8 mouse cellular contexts compared by ENCODE assay signal in genomic region chr10:100016326-100016709, GRCm38 (mm10). TPM values are rescaled to one million over a fixed set of nuclear protein-coding genes. Genes with fewer than 3 reads are reported as not detected.
DNase-seq lines count a peak whose midpoint lies in the region; ATAC-seq lines count a peak whose summit lies in the region.

No protein-coding gene starts in this region.

- peak; percentile 68 for DNase-seq in ZHBTc4 (ENCODE audit: low read depth, low spot score)
- peak; percentile 26 to 36 for DNase-seq in cerebellum, postnatal 36 days
- DNase-seq in gastrocnemius, postnatal 14 days: peak; percentile 52
- DNase-seq in intestine, embryonic 14.5 days (ENCODE audit: low spot score): no peak
- DNase-seq in left cerebral cortex, postnatal 10 days (ENCODE audit: extremely low spot score in 1 of 2, low spot score in 2 of 2): peak; percentile 37 to 80
- DNase-seq in right cerebral cortex, postnatal 25 days: peak; percentile 83
- DNase-seq in spleen, adult 12 weeks (ENCODE audit: low spot score): no peak

- H3K9me3 ChIP-seq in intestine, embryonic 14.5 days (ENCODE audit: control insufficient read depth, low read length): no peaks in the 10 kb centered on the region

- peak overlapping the region; percentile 82 for H3K4me2 ChIP-seq in intestine, embryonic 14.5 days (ENCODE audit: low read length)

- no peaks in the 10 kb centered on the region; the same call in 1 of the 2 replicates for H3K79me2 ChIP-seq in macrophage (ENCODE audit: inconsistent target)

- peak overlapping the region; percentile 87; the same call in 1 of the 2 replicates for H3K27ac ChIP-seq in intestine, embryonic 14.5 days (ENCODE audit: low read depth)
- no peak overlapping the region for H3K27ac ChIP-seq in macrophage

- H3K4me1 ChIP-seq in intestine, embryonic 14.5 days (replicated peaks; ENCODE audit: control insufficient read depth, insufficient read depth, low read length): peaks cover 22% of the 10 kb centered on the region

- 0% methylated on average over 28 of the region's 28 CpGs for WGBS in intestine, embryonic 14.5 days
- 2% methylated on average over 28 of the region's 28 CpGs for WGBS in macrophage (ENCODE audit: missing documents)

- no peaks in the 10 kb centered on the region for H3K36me3 ChIP-seq in intestine, embryonic 14.5 days (ENCODE audit: control insufficient read depth, insufficient read depth, low read length)
- H3K36me3 ChIP-seq in macrophage (ENCODE audit: inconsistent target): no peaks in the 10 kb centered on the region

- H3K27me3 ChIP-seq in intestine, embryonic 14.5 days (replicated peaks; ENCODE audit: control insufficient read depth, insufficient read depth, low read length): no peaks in the 10 kb centered on the region

- peak; percentile 29 for ATAC-seq in intestine, embryonic 14.5 days (replicated peaks; ENCODE audit: low FRiP score, low TSS enrichment, low read depth)

- peak overlapping the region; percentile 72 for H3K9ac ChIP-seq in intestine, embryonic 14.5 days (ENCODE audit: low read length)

- intact Hi-C loops in gastrocnemius, postnatal 14 days (cut with DNase I; ENCODE audit: low total_unique reads): no loop called here
- intact Hi-C loops in left cerebral cortex, postnatal 10 days (cut with DNase I): loop anchor here (5.0 to 10.0 kb wide), 4 partner anchors 136 to 438 kb away; no protein-coding TSS in a partner anchor

- peak overlapping the region; percentile 87 for H3K4me3 ChIP-seq in intestine, embryonic 14.5 days (ENCODE audit: low read depth, low read length)
- peak overlapping the region; percentile 38 for H3K4me3 ChIP-seq in macrophage (ENCODE audit: inconsistent target)

RNA-seq across cellular contexts. Expression of gene Kitl, which starts 0.9 kb away (rescaled TPM):
- 10 to 100 TPM; 29.9 to 34.8 TPM for total RNA-seq in gastrocnemius, postnatal 14 days (2021)
- 38.5 and 40.2 TPM in 2 replicates for polyA plus RNA-seq in intestine, embryonic 14.5 days (2014; fragmentation: Nextera tagmentation; extraction: Ambion mirVana)
- total RNA-seq in left cerebral cortex, postnatal 10 days (2021): 10 to 100 TPM; 55.7 to 60.0 TPM
- total RNA-seq in macrophage (2018; cell fraction: chromatin; rRNA removed): 10 to 100 TPM in 8 of 26 experiments, 1 to 10 TPM in 18; 1.5 to 27.8 (median 8.0) TPM
- total RNA-seq in macrophage (2018; cell fraction: cytosol; rRNA removed): 10 to 100 TPM in 7 of 26 experiments, 1 to 10 TPM in 19; 5.1 to 11.6 (median 8.4) TPM
- 10 to 100 TPM in 12 of 26 experiments, 1 to 10 TPM in 14; 5.1 to 28.1 (median 9.5) TPM for total RNA-seq in macrophage (2018; cell fraction: nucleus; rRNA removed)
- polyA plus RNA-seq in macrophage (2018): 6.4 to 8.9 TPM (median 6.8 TPM) in 3 replicates

Comparison
In these comparisons a context has a peak if more than half of its experiments do, and no peak if none do; other contexts are left out.
1. DNase-seq: peak in ZHBTc4 (single experiment), cerebellum, postnatal 36 days (2 of 2), gastrocnemius, postnatal 14 days (single experiment), left cerebral cortex, postnatal 10 days (2 of 2) and right cerebral cortex, postnatal 25 days (single experiment); none in intestine, embryonic 14.5 days (single experiment) and spleen, adult 12 weeks (single experiment).